Mouse (Mus musculus) fibroblast of lung, adult 2 months (primary cell): Measurements from ENCODE around the gene C2cd2l.
A peak's percentile ranks its signal among the peaks of the same experiment; 100 is the strongest.
"Not testable (repeated sequence)": the region's sequence is repeated elsewhere in the genome, so short reads cannot be mapped to it uniquely, and the experiment has no call there.

Experiments used
- DNase-seq: peaks from one replicate; pipeline ENCODE4 v3.0.0-alpha.2; 2011; ENCODE audit warnings: low read depth

Gene C2cd2l

DNA sequence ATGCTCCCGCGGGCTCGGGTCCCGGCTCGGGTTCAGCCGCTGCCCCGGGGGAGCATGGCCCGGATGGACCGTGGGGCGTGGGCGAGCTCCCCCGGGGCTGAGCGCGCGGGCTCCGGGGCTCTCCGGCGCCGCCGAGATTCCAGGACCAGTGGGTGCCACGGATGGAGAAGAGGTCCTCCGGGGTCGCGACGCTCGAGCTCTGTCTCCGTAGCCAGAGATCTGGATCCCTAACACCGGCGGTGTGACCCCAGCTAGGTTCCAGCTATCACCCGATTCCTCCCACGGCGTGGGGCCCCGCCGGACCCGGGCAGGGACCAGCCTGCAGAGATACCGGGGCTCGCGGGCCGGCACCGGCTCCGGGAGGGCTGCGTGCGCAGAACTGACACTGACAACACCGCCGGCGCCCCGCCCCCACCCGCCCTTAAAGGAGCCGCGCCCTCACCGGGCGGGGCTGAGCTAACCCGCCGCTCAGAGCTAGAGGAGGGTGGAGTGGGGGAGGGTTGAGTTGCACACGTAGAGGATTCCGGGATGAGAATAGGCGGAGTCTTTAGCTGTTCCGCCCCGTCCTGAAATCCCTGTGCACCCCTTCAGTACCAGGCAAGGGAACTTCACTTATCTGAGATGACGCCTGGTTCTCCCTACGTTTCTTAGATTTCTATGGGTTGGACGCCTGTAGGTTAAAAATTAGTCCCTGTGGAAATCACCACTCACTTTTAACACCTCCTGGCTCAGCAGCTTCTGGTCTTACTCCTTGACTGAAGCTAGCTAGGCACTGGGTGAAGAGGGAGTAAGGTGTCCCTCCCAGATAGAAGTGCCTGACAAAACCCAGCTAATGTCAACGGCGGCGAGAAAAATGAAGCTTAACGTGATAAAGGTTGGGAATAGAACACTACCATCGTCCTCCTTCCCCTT is at the start of gene C2cd2l:
Gene C2cd2l (minus strand): TSS at position 399 of the 912 bp plus-strand sequence.
- peak; percentile 94 for DNase-seq

- no peak for DNase-seq
Measured at GRCm38 (mm10) chr9:44364480-44364879, 44.4 kb upstream of the C2cd2l start.

- not testable (repeated sequence) for DNase-seq
Measured at GRCm38 (mm10) chr9:44361931-44362330, 41.8 kb upstream of the C2cd2l start.

DNA sequence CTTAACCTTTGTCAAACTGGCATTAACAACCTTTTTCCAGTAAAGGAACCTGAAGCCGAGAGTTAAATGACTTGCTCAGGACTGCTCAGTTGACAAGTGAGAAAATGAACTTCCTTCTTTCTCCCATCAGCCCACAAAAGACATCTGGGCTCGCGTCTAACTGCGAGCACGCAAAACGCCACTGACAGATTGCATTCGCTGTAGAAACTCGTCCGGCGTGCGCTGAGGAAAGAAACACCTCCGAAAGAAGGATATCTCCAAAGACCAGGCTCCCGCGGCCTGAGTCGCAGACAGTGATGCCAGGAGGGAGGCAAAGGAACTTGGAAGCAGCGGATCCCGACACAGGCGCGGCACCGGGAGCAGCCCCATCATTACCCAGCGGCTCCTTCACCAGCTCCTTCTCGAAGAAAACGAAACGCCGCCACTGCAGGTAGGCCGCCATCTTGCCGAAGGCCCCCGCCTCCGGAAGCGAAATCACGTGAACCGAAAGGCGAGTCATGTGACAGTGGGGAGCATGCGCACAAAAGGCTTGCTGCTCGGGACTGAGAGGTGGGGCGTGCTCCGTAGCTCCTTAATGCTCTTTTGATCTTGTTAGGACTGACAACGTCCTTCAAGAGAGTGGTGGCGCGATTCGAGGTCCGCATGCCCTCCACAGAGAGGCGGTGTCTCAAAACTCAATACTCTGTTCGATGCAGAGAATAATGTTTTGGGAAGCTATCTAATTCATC is 41.3 kb upstream of the C2cd2l start, which contains the start of gene Vps11:
Gene Vps11 (minus strand): TSS at position 481 of the 728 bp plus-strand sequence.
- DNase-seq: peak; percentile 96

- no peak for DNase-seq
Measured at GRCm38 (mm10) chr9:44357207-44357606, 37.1 kb upstream of the C2cd2l start.

- DNase-seq: no peak
Measured at GRCm38 (mm10) chr9:44353142-44353541, 33.1 kb upstream of the C2cd2l start.

DNA sequence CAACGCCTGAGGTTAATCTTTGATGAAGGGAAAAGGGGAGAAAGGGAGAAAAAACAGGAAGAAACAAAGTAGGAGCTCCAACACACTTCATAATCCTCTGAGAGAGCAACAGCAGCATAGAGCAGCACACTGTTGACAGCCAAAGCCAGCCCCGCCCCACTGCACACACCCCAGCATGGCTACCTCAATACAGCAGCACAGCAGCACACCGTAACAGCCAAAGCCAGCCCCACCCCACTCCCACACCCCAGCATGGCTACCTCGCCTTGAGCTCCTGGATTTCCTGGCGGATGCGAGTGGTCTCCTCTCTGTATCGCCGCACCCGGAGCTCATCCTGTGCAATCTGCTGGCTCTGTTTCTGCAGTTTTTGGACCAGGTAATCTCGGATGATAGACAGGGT is 32.3 kb upstream of the C2cd2l start:
- no peak for DNase-seq

GRCm38 (mm10) chr9:44351396-44351795 is 31.3 kb upstream of the C2cd2l start:
- no peak for DNase-seq

DNA sequence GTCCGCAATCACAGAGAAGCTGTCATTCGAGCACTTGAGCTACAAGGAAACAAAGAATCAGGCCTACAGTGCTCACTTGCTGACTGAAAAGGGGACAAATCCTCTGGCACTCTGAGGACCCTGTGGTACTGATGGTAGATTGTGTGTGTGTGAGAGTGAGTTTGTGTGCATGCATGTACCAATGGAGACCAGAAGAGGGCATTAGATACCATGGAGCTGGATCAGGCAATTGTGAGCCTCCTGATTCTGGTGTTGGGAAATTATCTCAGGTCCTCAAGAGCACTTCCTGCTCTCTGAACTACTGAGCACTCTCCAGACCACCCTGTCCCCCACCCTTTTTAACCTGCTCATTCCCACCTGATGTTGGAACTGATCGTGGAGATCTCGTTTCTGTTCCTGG is 28.5 kb upstream of the C2cd2l start:
- no peak for DNase-seq

DNA sequence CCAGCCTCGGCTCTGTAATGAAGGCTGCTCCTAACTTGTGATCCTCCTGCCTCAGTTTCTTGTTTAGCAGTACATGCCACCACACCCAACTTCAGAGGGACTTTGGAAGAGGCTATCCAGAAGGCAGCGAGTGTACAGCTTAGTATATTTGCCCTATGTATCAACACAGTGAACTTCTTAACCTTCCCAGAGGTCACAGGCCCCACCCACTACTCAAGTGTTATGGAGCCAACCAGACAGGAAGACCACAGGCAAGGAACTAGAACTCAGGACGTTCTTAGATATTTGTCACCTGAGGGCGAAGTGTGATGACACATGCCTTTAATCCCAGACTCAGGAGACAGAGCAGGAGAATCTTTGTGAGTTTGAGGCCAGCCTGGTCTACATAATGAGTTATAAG is 27.5 kb upstream of the C2cd2l start:
- DNase-seq: no peak

GRCm38 (mm10) chr9:44347166-44347565 is 27.1 kb upstream of the C2cd2l start:
- no peak for DNase-seq

DNA sequence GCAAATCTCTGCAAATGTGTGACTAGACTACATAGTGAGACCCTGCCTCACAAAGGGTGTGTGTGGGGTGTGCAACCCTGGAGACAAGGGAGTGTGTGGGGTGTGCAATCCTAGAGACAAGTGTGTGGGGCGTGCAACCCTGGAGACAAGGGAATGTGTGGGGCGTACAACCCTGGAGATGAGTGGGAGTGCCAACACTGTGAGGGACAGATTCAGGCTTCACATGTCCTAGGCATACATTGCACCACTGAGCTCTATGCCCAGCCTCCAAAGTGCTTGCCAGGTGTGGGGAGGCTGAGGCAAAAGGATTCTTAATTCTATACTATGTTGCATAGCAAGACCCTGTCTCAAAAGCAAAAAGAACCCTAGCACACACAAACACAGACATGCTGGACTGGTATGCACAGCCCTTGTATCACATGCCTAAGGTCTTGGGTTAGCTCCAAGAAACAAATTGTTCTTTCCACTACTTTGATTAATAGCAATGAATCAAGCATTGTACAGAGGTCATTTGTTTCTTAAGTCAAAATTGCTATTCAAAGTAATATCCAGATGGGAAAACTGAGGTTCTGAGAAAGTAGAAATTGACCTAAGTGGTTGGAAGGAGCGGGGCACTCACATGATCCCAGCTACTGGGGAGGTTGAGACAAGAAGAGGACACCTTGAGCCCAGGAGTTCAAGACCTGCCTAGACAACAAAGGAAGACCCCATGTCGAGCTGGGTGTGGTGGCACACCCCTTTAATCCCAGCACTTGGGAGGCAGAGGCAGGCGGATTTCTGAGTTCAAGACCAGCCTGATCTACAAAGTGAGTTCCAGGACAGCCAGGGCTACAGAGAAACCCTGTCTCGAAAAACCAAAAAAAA is 25.7 kb upstream of the C2cd2l start:
- DNase-seq: no peak

DNA sequence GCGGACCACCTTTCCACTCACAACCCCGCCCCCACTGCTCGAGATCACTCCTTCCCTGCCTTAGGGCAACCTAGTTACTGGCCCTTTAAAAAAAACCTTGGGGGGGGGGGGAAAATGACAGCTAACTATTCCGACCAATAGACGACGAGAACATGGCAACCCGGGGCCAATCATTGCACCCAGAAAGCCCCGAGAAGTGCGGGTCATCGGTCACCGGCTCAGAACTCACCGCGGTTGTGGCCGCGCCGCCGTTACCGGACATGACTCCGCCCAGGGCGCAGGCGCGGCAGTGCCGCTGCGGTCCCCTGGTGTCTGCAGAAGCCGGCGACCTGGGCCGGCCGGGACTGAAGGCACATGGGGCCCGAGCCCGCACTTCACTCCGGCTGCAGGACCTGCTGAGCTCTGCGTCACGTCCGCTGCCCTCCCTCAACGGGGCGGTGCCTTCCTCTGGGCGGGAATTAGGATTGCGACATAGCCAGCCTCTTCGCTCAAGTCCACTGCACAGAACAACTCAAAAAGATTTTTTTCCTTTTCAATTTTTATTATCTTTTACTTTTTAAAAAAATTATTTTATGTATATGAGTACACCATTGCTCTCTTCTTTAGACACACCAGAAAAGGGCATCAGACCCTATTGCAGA is 23.8 kb upstream of the C2cd2l start, which contains the start of gene Hmbs:
Gene Hmbs (minus strand): TSS at position 448 of the 641 bp plus-strand sequence.
- DNase-seq: peak; percentile 93

GRCm38 (mm10) chr9:44343290-44343689 is 23.2 kb upstream of the C2cd2l start:
- no peak for DNase-seq

DNA sequence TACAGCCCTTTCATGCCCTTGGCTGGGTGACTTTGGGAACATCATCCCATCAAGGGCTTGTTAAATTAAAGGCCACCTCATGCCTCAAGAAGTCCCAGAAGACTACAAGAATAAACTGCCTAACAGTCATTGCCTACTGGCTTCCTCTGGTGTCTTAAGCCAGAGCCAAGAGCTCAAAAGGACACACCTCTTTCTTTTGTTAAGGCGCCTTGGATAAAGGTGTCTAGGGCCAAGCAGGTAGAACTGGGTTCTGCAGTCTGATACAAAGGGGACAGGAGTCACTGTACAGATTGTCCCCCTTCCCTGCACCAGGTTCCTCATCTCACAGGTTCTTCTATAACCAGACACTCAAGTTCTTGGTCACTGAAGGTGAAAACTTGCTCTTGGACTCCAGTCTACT is 22.5 kb upstream of the C2cd2l start:
- no peak for DNase-seq

GRCm38 (mm10) chr9:44342173-44342572 is 22.1 kb upstream of the C2cd2l start:
- no peak for DNase-seq

DNA sequence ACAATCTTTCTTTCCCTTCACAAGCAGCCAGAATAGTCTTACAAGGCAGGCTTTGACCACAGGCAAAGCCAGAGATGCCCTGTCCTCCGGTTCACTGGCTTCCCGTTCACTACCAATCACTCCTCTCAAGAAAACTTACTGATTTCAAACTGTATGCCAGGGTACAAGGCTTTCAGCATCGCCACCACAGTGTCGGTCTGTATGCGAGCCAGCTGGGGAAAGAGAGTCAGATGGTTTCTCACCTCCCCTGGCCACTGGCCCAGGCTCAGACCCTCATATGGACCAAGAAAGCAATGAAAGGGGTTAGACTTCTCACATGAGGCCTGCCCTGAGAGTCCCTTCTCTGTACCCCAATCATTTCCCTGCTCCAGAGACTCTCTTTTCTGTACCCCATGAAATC is 21.4 kb upstream of the C2cd2l start:
- no peak for DNase-seq

DNA sequence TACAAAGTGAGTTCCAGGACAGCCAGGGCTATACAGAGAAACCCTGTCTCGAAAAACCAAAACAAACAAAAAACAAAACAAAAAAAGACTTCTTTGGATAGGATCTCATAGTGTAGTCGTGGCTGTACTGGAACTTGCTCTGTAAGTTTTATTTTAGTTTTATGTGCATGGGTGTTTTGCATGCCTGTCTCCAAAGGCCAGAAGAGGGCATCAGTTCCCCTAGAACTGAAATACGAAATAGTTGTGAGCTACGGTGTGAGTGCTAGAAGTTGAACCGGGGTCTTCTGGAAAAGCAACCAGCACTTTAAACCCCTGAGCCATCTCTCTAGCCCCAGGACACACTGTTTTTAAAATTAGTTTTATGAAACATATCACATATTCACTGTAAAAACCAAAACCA is 18.5 kb upstream of the C2cd2l start:
- DNase-seq: no peak

DNA sequence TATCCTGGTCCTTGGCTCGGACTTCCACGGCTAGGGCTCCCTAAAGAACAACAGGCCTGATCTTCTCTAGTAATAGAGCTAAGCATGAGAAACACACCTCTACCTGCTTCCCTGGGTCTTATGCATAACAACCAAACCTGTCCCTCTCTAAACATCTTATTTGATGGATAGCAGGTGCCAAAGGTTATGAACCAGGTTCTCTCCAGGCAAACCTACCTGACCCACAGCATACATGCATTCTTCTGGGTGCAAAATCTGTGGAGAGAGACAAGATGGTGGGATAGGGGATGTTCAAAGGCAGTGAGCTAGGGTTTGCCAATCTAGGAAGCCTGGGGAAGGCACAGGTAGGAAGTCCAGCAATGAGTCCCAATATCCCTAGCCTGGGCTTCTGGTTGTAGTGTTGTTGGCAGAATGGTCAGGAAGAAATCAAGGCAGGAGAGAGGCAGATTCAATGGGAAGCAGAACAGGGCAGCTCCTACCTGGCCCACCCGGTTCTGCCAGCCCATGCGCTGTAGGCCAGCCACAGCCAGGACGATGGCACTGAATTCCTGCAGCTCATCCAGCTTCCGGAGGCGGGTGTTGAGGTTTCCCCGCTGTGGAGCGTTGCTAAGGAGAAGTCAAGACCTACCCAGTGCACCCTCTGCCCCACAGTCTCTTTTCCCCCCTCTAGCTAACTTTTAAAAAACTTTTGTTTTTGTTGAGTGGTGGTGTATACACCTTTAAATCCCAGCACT is 17.5 kb upstream of the C2cd2l start:
- DNase-seq: no peak

- DNase-seq: no peak
Measured at GRCm38 (mm10) chr9:44336964-44337363, 16.9 kb upstream of the C2cd2l start.

- not testable (repeated sequence) for DNase-seq
Measured at GRCm38 (mm10) chr9:44336513-44336912, 16.4 kb upstream of the C2cd2l start.
